ENCODE assay signal across 20 mouse cellular contexts in genomic region chr1:90718826-90719550, GRCm38 (mm10).
DNase-seq lines count a peak whose midpoint lies in the region; ATAC-seq and TF ChIP-seq lines count a peak whose summit lies in the region.
"Had no signal": no experiment of that assay in that cellular context is flagged by ENCODE, and none has a peak within 500 bp of the region (broad histone marks: within the 10 kb centered on the region; RNA-seq: fewer than 3 reads in every experiment).

No protein-coding gene starts in this region.

- no peak overlapping the region for H3K4me2 ChIP-seq in kidney, postnatal 0 days (ENCODE audit: low read length)
- peak overlapping the region; percentile 46 for H3K4me2 ChIP-seq in myocyte (ENCODE audit: low read depth)
- H3K4me2 ChIP-seq: forebrain, embryonic 12.5 days; heart, embryonic 12.5 days; hindbrain, embryonic 14.5 days; midbrain, embryonic 15.5 days had no signal

- no peak overlapping the region for H3ac ChIP-seq in myocyte (ENCODE audit: control insufficient read depth, insufficient read length)

- 0 out of 2 replicates have a peak overlapping the region, but pooled peaks have one; percentile 54 for H3K27ac ChIP-seq in kidney, postnatal 0 days
- H3K27ac ChIP-seq: forebrain, embryonic 12.5 days; hindbrain, embryonic 14.5 days; layer of hippocampus, adult 2 months; midbrain, embryonic 15.5 days had no signal

- H3K9ac ChIP-seq in kidney, postnatal 0 days (ENCODE audit: low read depth, low read length) = no peak overlapping the region
- H3K9ac ChIP-seq: forebrain, embryonic 12.5 days; heart, embryonic 12.5 days; hindbrain, embryonic 14.5 days; midbrain, embryonic 15.5 days had no signal

- no peaks in the 10 kb centered on the region for H3K27me3 ChIP-seq in kidney, postnatal 0 days (ENCODE audit: insufficient read depth, low read length)
- no peaks in the 10 kb centered on the region for H3K27me3 ChIP-seq in myocyte (ENCODE audit: control insufficient read depth, insufficient read depth, insufficient read length)
- H3K27me3 ChIP-seq: forebrain, embryonic 12.5 days; heart, embryonic 12.5 days; midbrain, embryonic 15.5 days had no signal

- no peak for TF ChIP-seq CTCF in kidney, postnatal 0 days (IDR thresholded peaks at IDR 0.05; ENCODE audit: low read depth)

- no peak overlapping the region for H3K4me3 ChIP-seq in kidney, postnatal 0 days (replicated peaks; ENCODE audit: low read depth, low read length)
- H3K4me3 ChIP-seq in myocyte = no peak overlapping the region
- H3K4me3 ChIP-seq: forebrain, embryonic 12.5 days; heart, embryonic 12.5 days; layer of hippocampus, adult 2 months; midbrain, embryonic 15.5 days had no signal

- no peaks in the 10 kb centered on the region for H3K4me1 ChIP-seq in kidney, postnatal 0 days (replicated peaks; ENCODE audit: insufficient read depth, low read length)
- H3K4me1 ChIP-seq: forebrain, embryonic 12.5 days; midbrain, embryonic 15.5 days had no signal

- WGBS in kidney, postnatal 0 days = 63% methylated on average over 6 of the region's 6 CpGs

- DNase-seq in kidney, postnatal 0 days (ENCODE audit: low spot score) = peak; percentile 73
- no peak for DNase-seq in kidney, postnatal 14 days
- peak; percentile 69 for DNase-seq in 3134 (ENCODE audit: extremely low read depth, insufficient read length, low spot score)
- peak; percentile 85 for DNase-seq in 3T3-L1 (ENCODE audit: low read depth, low spot score)
- DNase-seq in spleen, adult 18-20 months = no peak
- DNase-seq in layer of hippocampus, postnatal 14 days (ENCODE audit: low spot score in 2 of 2) = no peak
- DNase-seq: adrenal gland, postnatal 25 days; cerebellum, adult 11 months; cerebellum, postnatal 14 days; embryo, embryonic 11 days; kidney, adult 18-20 months; right cerebral cortex, postnatal 25 days; thymus, postnatal 36 days had no signal

- H3K9me3 ChIP-seq in kidney, postnatal 0 days (replicated peaks; ENCODE audit: low read length) = no peaks in the 10 kb centered on the region
- H3K9me3 ChIP-seq: forebrain, embryonic 12.5 days; heart, embryonic 12.5 days; midbrain, embryonic 15.5 days had no signal

- no peaks in the 10 kb centered on the region for H3K36me3 ChIP-seq in kidney, postnatal 0 days (ENCODE audit: insufficient read depth, low read length)
- H3K36me3 ChIP-seq in myocyte (ENCODE audit: control insufficient read depth, insufficient read depth) = no peaks in the 10 kb centered on the region
- H3K36me3 ChIP-seq: forebrain, embryonic 12.5 days; heart, embryonic 12.5 days; midbrain, embryonic 15.5 days had no signal

- H3K79me2 ChIP-seq in myocyte (ENCODE audit: control insufficient read depth, insufficient read depth) = no peaks in the 10 kb centered on the region

- ATAC-seq in kidney, postnatal 0 days (replicated peaks; ENCODE audit: low FRiP score, low read depth) = no peak; the same call in 1 of the 2 replicates
- ATAC-seq: CD4-positive, CD25-positive, alpha-beta regulatory T cell, adult 4 months; midbrain, embryonic 15.5 days had no signal

- no peak for TF ChIP-seq POLR2A in myocyte (IDR thresholded peaks at IDR 0.05; ENCODE audit: insufficient read length, low read depth)

TF ChIP-seq in myocyte, 11 proteins besides CTCF, POLR2A, EP300 and RAD21:
- TF ChIP-seq CEBPB (IDR thresholded peaks at IDR 0.05; ENCODE audit: insufficient read depth, poor library complexity, severe bottlenecking) = 0 out of 2 replicates have a peak, but pooled peaks have one; percentile 17
- TF ChIP-seq MAX (IDR thresholded peaks at IDR 0.05; ENCODE audit: low read depth) = no peak
- no peak for TF ChIP-seq USF1 (IDR thresholded peaks at IDR 0.05; ENCODE audit: low read depth)

Comparison
In these comparisons a context has a peak if more than half of its experiments do, and no peak if none do; other contexts are left out.
1. DNase-seq: peak in kidney, postnatal 0 days (single experiment), 3134 (single experiment) and 3T3-L1 (single experiment); none in kidney, postnatal 14 days (single experiment), spleen, adult 18-20 months (0 of 2) and layer of hippocampus, postnatal 14 days (0 of 2).